21 mouse cellular contexts compared by ENCODE assay signal in genomic region chr6:146140966-146141585, GRCm38 (mm10).
DNase-seq lines count a peak whose midpoint lies in the region; TF ChIP-seq lines count a peak whose summit lies in the region.
"Had no signal": no experiment of that assay in that cellular context is flagged by ENCODE, and none has a peak within 500 bp of the region (broad histone marks: within the 10 kb centered on the region; RNA-seq: fewer than 3 reads in every experiment).

No protein-coding gene starts in this region.

- DNase-seq in heart, embryonic 10.5 days (ENCODE audit: low spot score), result peak; percentile 64
- no peak for DNase-seq in heart, postnatal 25 days (ENCODE audit: low spot score)
- DNase-seq in 3134 (ENCODE audit: extremely low read depth, insufficient read length, low spot score), result peak; percentile 41
- DNase-seq in 416B (ENCODE audit: low read depth), result peak; percentile 82
- DNase-seq in right cerebral cortex, postnatal 36 days (ENCODE audit: low spot score in 2 of 2), result no peak
- no peak for DNase-seq in ovary, postnatal 36 days (ENCODE audit: low spot score)
- DNase-seq: cerebellum, adult 9-11 months; gastrocnemius, postnatal 36 days; heart, postnatal 10 days; kidney, postnatal 4 days; layer of hippocampus, adult 9-11 months; liver, postnatal 0 days; right cerebral cortex, postnatal 25 days; thymus, adult 2 months had no signal

- no peaks in the 10 kb centered on the region for H3K27me3 ChIP-seq in heart, embryonic 10.5 days (ENCODE audit: insufficient read depth, poor library complexity, severe bottlenecking)
- H3K27me3 ChIP-seq: embryonic facial prominence, embryonic 12.5 days; hindbrain, embryonic 13.5 days; midbrain, embryonic 15.5 days had no signal

- WGBS in heart, embryonic 10.5 days, result 93% methylated on average over 4 of the region's 4 CpGs

- peaks cover 14% of the 10 kb centered on the region for H3K36me3 ChIP-seq in heart, embryonic 10.5 days
- H3K36me3 ChIP-seq: hindbrain, embryonic 13.5 days; midbrain, embryonic 15.5 days had no signal

- TF ChIP-seq POLR2A in bone marrow macrophage, adult 2 months (IDR thresholded peaks at IDR 0.05; ENCODE audit: borderline replicate concordance, low read depth, low read length), result no peak

- H3K27ac ChIP-seq in heart, embryonic 10.5 days, result no peak overlapping the region
- peak overlapping the region; percentile 17 for H3K27ac ChIP-seq in bone marrow macrophage, adult 2 months (ENCODE audit: insufficient read depth, low read depth, low read length)
- H3K27ac ChIP-seq: embryonic facial prominence, embryonic 12.5 days; hindbrain, embryonic 13.5 days; limb, embryonic 10.5 days; midbrain, embryonic 15.5 days had no signal

- peaks cover 35% of the 10 kb centered on the region for H3K4me1 ChIP-seq in heart, embryonic 10.5 days
- peaks cover 33% of the 10 kb centered on the region for H3K4me1 ChIP-seq in bone marrow macrophage, adult 2 months (ENCODE audit: control insufficient read depth, insufficient read depth, low read length)

- no peak for TF ChIP-seq CTCF in bone marrow macrophage, adult 2 months (IDR thresholded peaks at IDR 0.05; ENCODE audit: low read depth, low read length)

- intact Hi-C loops in heart, postnatal 25 days (cut with DNase I), result no loop called here

- H3K9me3 ChIP-seq in heart, embryonic 10.5 days, result peaks cover 2% of the 10 kb centered on the region; the same call in 1 of the 2 replicates
- H3K9me3 ChIP-seq: limb, embryonic 10.5 days had no signal

- H3K4me3 ChIP-seq in heart, embryonic 10.5 days, result no peak overlapping the region
- H3K4me3 ChIP-seq in bone marrow macrophage, adult 2 months (ENCODE audit: insufficient read depth, low read length), result no peak overlapping the region
- H3K4me3 ChIP-seq: embryonic facial prominence, embryonic 12.5 days; erythroblast, embryonic 14.5 days; hindbrain, embryonic 13.5 days; limb, embryonic 10.5 days; midbrain, embryonic 15.5 days; myocyte had no signal

Comparison
In these comparisons a context has a peak if more than half of its experiments do, and no peak if none do; other contexts are left out.
1. DNase-seq: peak in heart, embryonic 10.5 days (single experiment), 3134 (single experiment) and 416B (single experiment); none in heart, postnatal 25 days (single experiment), right cerebral cortex, postnatal 36 days (0 of 2) and ovary, postnatal 36 days (single experiment).